Mouse (Mus musculus): ENCODE results near the gene C1ql3.

C1ql3 gene

DNA sequence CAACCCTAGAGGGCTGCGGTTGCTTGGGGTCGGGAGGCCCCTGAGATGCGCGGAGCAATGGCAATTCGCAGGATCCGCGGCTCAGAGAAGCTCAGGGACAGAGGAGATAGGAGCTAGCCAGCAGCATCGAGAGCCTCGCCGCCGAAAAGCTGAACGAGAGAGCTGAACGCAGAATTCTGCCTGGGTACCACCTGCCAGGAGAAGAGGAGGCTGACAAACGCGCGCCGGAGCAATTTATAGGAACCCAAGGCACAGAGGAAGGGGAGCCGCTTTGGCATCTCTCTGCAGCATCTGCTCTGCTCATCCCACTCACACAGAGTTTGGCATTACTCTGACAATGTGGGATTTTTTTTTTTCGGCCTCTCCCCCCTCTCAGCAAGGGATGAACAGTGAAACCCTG is at the start of gene C1ql3:
Gene C1ql3, minus strand, starts transcription at position 335 of the 400 bp plus-strand sequence.
- peak; percentile 84 for DNase-seq (ENCODE audit: low spot score)

DNA sequence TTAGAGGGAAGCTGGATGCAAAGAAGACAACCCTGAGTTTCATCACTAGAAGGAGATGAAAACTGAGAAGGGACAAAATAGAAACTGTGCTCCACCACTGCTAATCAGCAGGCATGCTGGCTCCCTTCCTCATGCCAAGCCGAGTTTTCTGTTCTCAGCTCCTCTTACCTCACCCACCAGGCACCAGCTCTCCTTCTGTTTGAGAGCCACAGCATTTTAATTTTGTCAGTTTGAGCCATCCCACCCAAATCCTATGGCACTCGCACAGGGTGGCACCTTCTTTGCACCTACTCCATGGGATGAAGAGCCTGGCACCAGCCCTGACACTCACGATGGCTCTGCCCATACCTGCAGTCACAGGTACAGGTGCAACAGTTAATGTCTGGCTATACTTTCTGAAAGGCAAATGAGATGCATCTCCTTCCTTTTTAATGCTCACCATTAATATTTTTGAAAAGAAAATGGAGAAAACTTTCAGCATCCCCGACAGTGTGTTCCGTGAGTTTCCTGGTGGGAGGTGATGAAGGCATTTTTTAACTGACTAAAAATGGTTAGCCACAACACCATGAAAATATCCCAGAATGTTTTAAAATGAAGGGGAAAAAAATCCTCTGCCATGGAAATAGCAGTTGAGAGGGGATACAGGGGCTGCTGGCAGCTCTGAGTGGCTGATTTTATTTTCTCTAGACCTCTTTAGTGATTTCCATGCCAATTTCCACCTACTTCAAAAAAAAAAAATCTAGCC is 49.0 kb upstream of the C1ql3 start:
- DNase-seq (ENCODE audit: low spot score): peak; percentile 8

- DNase-seq (ENCODE audit: low spot score): no peak
Measured at GRCm38 (mm10) chr2:13048649-13049048, 37.0 kb upstream of the C1ql3 start.

DNA sequence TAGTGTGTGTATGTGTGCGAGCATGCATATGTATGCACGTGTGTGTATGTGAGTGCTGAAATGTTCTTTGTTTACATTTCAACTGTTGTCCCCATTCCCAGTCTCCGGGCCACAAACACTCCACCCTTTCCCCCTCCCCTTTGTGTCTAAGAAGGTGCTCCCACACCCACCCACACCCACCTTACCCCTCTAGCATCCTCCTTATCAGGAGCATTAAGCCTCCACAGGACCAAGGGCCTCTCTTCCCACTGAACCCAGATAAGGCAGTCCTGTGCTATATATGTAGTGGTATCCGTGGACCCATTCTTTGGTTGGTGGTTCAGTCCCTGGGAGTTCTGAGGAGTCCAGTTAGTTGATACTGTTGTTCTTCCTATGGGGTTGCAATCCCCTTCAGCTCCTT is 32.9 kb upstream of the C1ql3 start:
- no peak for DNase-seq (ENCODE audit: low spot score)

DNA sequence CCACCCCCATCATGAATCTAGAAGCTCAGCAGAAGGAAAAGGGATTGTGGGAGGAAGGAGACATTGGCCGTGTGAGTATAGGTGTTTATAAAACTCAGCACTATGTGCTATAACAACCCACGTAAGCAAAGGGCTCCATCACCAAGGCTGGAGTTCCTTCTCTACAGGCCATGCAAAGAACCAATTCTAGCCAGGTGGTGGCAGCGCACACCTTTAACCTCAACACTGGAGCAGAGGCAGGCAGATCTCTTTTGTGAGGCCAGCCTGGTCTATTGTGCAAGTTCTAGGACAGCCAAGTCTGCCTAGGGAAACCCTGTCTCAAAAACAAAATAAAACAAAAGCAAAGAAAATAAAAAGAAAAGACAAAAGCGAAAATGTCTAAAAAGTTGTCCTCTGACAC is 28.2 kb upstream of the C1ql3 start:
- DNase-seq (ENCODE audit: low spot score): no peak

- DNase-seq (ENCODE audit: low spot score): no peak
Measured at GRCm38 (mm10) chr2:13038772-13039171, 27.2 kb upstream of the C1ql3 start.

DNA sequence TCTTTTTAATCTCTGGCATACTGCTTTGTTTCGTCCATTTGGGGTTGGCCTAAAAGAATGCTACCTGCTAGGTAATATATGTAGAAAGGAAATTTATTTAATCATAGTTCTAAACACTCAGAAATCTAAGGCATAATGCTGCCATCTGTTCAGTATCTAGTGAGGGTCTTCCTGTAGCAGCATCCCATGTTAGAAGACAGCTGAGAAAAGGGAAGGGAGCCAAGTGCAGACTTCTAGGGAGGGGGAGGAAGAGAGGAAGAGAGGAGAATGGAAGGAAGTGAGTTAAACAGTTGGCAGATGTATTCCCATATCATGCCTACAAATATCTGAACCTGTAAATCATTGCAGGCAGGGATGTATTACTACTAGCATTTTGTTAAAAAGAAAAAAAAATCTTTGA is 7.3 kb upstream of the C1ql3 start:
- DNase-seq (ENCODE audit: low spot score): no peak

DNA sequence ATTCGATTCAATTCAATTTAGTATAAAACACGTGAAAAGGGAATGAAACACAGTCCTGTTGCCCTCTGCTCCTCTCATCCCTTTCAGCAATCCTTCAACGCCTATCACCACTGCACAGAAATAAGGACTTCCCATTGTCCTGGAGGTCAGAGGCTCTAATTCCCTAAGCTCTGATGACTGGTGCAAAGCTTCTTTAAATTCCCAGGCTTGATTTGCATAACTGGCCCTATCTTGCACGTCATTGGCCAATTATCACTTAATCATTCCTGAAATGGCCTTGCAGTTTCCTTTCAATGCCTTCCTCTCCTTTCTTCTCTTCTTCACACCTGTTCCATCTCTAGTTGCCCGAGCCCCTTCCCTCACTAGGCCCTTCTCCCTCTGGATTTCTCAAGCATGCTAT is 6.8 kb upstream of the C1ql3 start:
- no peak for DNase-seq (ENCODE audit: low spot score)

DNA sequence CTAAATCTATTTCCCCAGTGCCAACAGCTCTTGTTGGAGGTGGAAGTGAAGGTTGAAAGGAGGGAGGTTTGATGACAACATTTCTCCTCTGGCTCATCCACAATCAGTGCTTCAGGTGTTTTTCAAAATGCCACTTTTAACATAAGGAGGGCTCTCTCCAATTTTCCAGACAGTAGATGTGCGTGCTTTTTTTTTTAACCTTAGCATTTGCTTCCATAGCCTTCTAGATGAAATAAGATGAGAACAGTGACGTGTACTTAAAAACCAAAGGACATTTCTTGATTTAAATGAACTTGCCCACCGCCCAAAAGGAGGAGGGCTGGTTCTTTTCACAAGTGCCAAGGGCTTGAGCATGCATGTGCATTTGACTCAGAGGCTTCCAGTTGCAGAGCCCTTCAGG is 367 bp upstream of the C1ql3 start:
- DNase-seq (ENCODE audit: low spot score): no peak

GRCm38 (mm10) chr2:13010460-13011341 is 905 bp downstream of the C1ql3 start:
- DNase-seq (ENCODE audit: low spot score): peak; percentile 41

GRCm38 (mm10) chr2:13010030-13010459 is 1.6 kb downstream of the C1ql3 start:
- DNase-seq (ENCODE audit: low spot score): peak; percentile 20

DNA sequence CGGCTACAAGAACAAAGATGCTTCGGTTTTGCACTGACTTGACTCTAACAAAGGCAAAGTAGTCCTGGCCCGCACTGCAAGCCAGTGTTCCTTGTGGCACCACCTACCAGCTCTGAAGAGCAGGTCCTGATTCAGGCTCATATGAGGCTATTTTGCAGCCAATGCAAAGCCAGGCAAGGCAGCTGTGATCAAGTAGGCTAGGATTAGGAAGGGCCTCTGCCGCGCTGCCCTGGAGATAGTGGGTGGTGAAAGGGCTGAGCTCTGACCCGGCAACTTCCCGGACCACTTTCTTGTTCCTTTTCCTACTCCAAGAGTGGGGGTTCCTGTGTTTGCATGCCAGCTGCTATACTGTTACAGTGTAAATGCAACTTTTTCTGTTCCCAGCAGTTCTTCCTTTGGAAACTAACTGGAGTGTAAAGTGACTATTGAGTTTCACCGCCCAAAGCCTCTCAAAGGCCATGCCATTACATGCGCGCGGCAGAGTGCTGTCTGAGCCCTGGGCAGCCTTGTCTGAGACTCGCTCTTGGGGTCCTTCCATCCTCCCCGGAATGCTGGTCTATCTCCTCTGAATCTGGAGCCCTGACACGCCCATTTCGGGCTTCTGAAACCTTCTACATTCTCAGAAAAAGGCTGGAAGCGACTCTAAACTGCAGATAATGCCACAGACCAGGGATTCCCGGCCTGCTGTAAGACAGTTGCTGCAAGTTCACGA is 2.2 kb downstream of the C1ql3 start:
- DNase-seq (ENCODE audit: low spot score): peak; percentile 20

GRCm38 (mm10) chr2:13008433-13008832 is 3.2 kb downstream of the C1ql3 start:
- no peak for DNase-seq (ENCODE audit: low spot score)

DNA sequence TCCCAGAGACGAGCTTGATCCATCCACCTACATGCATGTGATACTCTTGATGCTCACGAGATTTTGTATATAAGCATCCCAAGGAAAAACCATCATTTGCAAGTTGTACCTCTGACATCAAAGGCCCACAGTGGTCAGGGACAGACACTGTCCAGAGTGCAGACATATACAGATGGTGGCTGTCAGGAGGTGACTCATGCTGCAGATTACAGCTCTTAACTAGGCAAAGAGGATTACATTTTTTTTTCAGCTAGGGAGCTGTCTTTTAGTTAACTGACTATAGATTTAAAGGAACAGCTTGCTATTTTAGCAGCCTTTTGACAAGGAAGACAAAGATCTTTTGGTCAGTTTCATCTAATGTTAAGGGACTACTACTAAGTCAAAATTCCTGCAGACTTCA is 11.6 kb downstream of the C1ql3 start:
- DNase-seq (ENCODE audit: low spot score): no peak

- DNase-seq (ENCODE audit: low spot score): no peak
Measured at GRCm38 (mm10) chr2:12984901-12985732, 26.5 kb downstream of the C1ql3 start.

DNA sequence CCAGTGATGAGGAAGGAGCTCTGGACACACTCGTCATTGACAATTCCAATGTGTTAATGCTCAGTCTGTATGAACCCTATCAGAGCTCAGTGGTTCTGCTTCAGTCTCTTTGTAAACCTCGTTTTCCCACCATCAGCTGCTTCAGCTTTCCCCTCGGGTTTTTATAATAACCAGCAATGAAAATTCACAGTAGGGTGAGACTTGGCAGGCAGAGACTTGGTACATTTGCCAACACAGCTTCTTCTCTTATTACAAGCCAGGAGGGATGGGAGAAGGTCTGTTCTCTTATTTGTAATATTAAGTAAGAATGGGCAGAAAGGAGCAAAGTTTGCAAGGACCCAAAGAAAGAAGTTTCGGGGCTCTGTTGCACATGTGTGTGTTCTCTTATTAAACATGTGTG is 32.8 kb downstream of the C1ql3 start:
- no peak for DNase-seq (ENCODE audit: low spot score)

DNA sequence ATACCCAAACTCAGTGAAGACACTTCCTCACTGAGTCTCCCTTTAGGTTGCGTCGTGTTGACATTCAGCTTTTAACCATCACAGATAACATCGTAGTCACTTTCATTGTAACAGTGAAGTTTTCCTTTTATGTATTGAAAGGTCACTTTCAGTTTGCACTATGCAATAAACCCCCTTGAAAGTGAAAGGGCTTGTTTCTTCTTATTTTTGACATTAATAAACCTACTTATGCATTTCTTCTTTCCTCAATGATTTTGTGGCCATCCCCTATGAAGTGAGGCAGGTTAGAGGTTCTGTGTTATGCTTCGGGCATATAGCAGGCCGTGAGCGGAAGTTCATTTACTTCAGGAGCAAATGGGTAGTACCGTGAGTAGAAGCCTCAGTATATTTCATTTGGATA is 34.2 kb downstream of the C1ql3 start:
- DNase-seq (ENCODE audit: low spot score): no peak

DNA sequence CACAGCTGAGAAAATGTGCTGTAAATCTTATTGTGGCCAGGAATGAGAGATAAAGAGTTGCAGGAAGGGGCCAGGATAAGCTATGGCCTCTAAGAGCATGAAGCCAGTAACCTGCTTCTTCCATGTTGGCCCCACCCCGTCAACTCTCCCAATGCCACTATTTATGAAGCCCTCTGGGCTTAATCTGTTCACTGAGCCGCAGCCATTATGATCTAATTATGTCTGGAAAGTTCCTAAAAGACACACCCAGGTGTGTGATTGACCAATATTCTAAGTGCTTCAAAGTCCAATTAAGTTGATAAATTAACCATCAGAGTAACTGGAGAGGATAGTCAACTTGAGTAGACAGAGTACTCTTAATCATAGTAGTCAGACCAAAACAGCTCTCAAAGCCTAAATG is 37.9 kb downstream of the C1ql3 start:
- no peak for DNase-seq (ENCODE audit: low spot score)

GRCm38 (mm10) chr2:12970049-12970724 is 41.4 kb downstream of the C1ql3 start:
- no peak for DNase-seq (ENCODE audit: low spot score)

DNA sequence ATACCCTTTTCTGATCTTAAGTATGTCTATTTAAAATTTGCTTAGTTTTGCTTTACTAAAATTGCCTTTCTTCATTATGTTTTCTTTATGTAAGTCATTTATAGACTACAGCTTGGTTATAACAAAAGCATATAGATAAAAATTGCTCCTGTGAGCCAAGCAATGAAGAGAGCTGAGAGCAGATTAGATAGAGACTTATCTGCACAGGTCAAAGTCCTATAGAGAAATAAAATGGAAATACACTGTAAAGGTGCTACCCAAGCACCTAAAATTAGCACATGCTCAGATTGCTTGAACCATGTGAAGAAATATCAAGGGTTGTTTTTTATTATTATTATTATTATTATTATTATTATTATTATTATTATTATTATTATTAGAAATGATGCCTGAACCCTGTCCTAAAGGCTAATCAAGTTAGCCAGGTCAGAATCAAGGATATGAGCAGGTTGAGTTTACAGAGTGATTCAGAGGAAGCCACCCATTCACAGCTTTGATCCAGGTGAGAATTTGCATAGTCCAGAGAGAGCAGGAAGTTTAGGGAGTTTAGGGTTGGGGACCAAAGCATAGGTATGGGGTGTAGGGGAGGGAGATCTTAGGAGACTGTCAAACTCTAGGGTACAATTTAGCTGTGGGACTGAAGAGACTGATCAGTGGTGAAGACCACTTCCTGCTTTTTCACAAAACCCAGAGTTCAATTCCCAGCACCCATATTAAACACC is 54.7 kb downstream of the C1ql3 start:
- DNase-seq (ENCODE audit: low spot score): no peak
